Mouse (Mus musculus) kidney, postnatal 14 days (tissue): Measurements from ENCODE around the gene Mrps34.

Source experiments
- DNase-seq: peaks from one replicate; pipeline ENCODE4 v3.0.0; 2022; ENCODE audit warnings: mixed read lengths

Gene Mrps34

GRCm38 (mm10) chr17:24894995-24895547 lies at the start of gene Mrps34, which contains the start of gene Eme2:
Gene Mrps34 (plus strand): TSS chr17:24895116.
Gene Eme2 (minus strand): TSS chr17:24895087.
- peak; percentile 89 for DNase-seq

GRCm38 (mm10) chr17:24847386-24847785 lies 47.5 kb upstream of the Mrps34 start:
- peak; percentile 66 for DNase-seq

- peak; percentile 54 for DNase-seq
Measured at GRCm38 (mm10) chr17:24848600-24849031, 46.3 kb upstream of the Mrps34 start.

GRCm38 (mm10) chr17:24849733-24850064 lies 45.2 kb upstream of the Mrps34 start:
- no peak for DNase-seq

- DNase-seq, result peak; percentile 98
Measured at GRCm38 (mm10) chr17:24850065-24850772, 44.7 kb upstream of the Mrps34 start, which contains the start of gene Fahd1. Gene Fahd1 (minus strand): TSS chr17:24850364.

- DNase-seq, result no peak
Measured at GRCm38 (mm10) chr17:24850773-24851127, 44.2 kb upstream of the Mrps34 start.

- no peak for DNase-seq
Measured at GRCm38 (mm10) chr17:24851381-24852125, 43.4 kb upstream of the Mrps34 start.

GRCm38 (mm10) chr17:24855838-24856464 lies 39.0 kb upstream of the Mrps34 start:
- no peak for DNase-seq

- no peak for DNase-seq
Measured at GRCm38 (mm10) chr17:24856589-24856988, 38.3 kb upstream of the Mrps34 start.

- DNase-seq, result peak; percentile 81
Measured at GRCm38 (mm10) chr17:24857831-24858470, 37.0 kb upstream of the Mrps34 start.

GRCm38 (mm10) chr17:24858967-24859366 lies 35.9 kb upstream of the Mrps34 start:
- DNase-seq, result no peak

- DNase-seq, result no peak
Measured at GRCm38 (mm10) chr17:24860076-24860475, 34.8 kb upstream of the Mrps34 start.

GRCm38 (mm10) chr17:24861785-24862184 lies 33.1 kb upstream of the Mrps34 start:
- DNase-seq, result no peak

GRCm38 (mm10) chr17:24865776-24866175 lies 29.1 kb upstream of the Mrps34 start, which contains the start of gene Igfals:
Gene Igfals (plus strand): TSS chr17:24865997.
- DNase-seq, result no peak

GRCm38 (mm10) chr17:24867914-24868313 lies 27.0 kb upstream of the Mrps34 start:
- DNase-seq, result no peak

- DNase-seq, result no peak
Measured at GRCm38 (mm10) chr17:24873695-24874404, 21.1 kb upstream of the Mrps34 start.

- no peak for DNase-seq
Measured at GRCm38 (mm10) chr17:24874405-24874745, 20.5 kb upstream of the Mrps34 start.

- no peak for DNase-seq
Measured at GRCm38 (mm10) chr17:24874989-24875388, 19.9 kb upstream of the Mrps34 start.

- peak; percentile 75 for DNase-seq
Measured at GRCm38 (mm10) chr17:24877336-24878116, 17.4 kb upstream of the Mrps34 start.

GRCm38 (mm10) chr17:24878117-24878397 lies 16.9 kb upstream of the Mrps34 start:
- peak; percentile 89 for DNase-seq

GRCm38 (mm10) chr17:24878531-24878930 lies 16.4 kb upstream of the Mrps34 start:
- DNase-seq, result no peak
